Mouse (Mus musculus) limb, embryonic 14.5 days (tissue): Measurements from ENCODE around the gene Olfr109. TPM values are rescaled to one million over a fixed set of nuclear protein-coding genes. Genes with fewer than 3 reads are reported as not detected.

ENCODE experiments used
- ATAC-seq: fragments of 200-750 bp; cut with Nextera tagmentation; 2 replicates; pipeline ENCODE4 v1.8.0; 2017; ENCODE audit warnings: low read depth, moderate number of reproducible peaks, moderate TSS enrichment; ENCODE audit not compliant: low FRiP score
- DNase-seq: peaks from one replicate; pipeline ENCODE4 v3.0.0-alpha.2; 2015; ENCODE audit warnings: low spot score
- H3K27ac ChIP-seq: fragments of 300-500 bp; sonication (generic); replicated peaks from 2 replicates; pipeline ENCODE4 v1.5.1; 2014; ENCODE audit warnings: low read depth, mild to moderate bottlenecking, low read length, moderate library complexity, mixed read lengths
- H3K27me3 ChIP-seq: fragments of 300-500 bp; sonication (generic); 2 replicates; pipeline ENCODE4 v1.6.1; 2014; ENCODE audit warnings: low read length, mixed read lengths; ENCODE audit not compliant: control insufficient read depth, insufficient read depth
- H3K36me3 ChIP-seq: fragments of 300-500 bp; sonication (generic); 2 replicates; pipeline ENCODE4 v1.6.1; 2014; ENCODE audit warnings: mild to moderate bottlenecking, low read length, moderate library complexity, mixed read lengths; ENCODE audit not compliant: control insufficient read depth, insufficient read depth
- H3K4me1 ChIP-seq: fragments of 300-500 bp; sonication (generic); 2 replicates; pipeline ENCODE4 v1.6.1; 2014; ENCODE audit warnings: antibody characterized with exemption, low read length, mixed read lengths; ENCODE audit not compliant: control insufficient read depth, insufficient read depth
- H3K4me2 ChIP-seq: fragments of 300-500 bp; sonication (generic); replicated peaks from 2 replicates; pipeline ENCODE4 v1.6.1; 2014; ENCODE audit warnings: low read depth, mild to moderate bottlenecking, low read length, moderate library complexity; ENCODE audit not compliant: severe bottlenecking
- H3K4me3 ChIP-seq: fragments of 300-500 bp; sonication (generic); replicated peaks from 2 replicates; pipeline ENCODE4 v1.5.1; 2014; ENCODE audit warnings: low read length
- H3K9ac ChIP-seq: fragments of 300-500 bp; sonication (generic); 2 replicates; pipeline ENCODE4 v1.6.1; 2014; ENCODE audit warnings: mild to moderate bottlenecking, low read depth, low read length, moderate library complexity; ENCODE audit not compliant: severe bottlenecking
- H3K9me3 ChIP-seq: fragments of 300-500 bp; sonication (generic); 2 replicates; pipeline ENCODE4 v1.6.1; 2016; ENCODE audit warnings: low read length; ENCODE audit not compliant: control insufficient read depth
- POLR2A ChIP-seq: fragments of 200-500 bp; IDR thresholded peaks from 2 replicates; pipeline ENCODE4 v1.8.0; 2012; ENCODE audit warnings: inconsistent platforms, mild to moderate bottlenecking, moderate library complexity, borderline replicate concordance; ENCODE audit not compliant: insufficient read depth, insufficient read length; ENCODE audit errors: extremely low read depth
- WGBS: fragments of 180-500 bp; shearing (Covaris S2); extraction: QIAGEN DNeasy Blood & Tissue Kit; methylation state at CpG from one replicate; pipeline ENCODE4 v1.1.7; 2014; 5-methylcytosine and 5-hydroxymethylcytosine counted together
- polyA plus RNA-seq, 2 experiments: library from polyadenylated mRNA; depleted of rRNA in 1 of 2; stranded (reverse) in 1 of 2; unstranded in 1 of 2; fragments of >200 nt; fragmentation: Nextera tagmentation in 1 of 2; extraction: Ambion mirVana in 1 of 2; gene quantifications; 2 replicates each; pipeline versions ENCODE4 v1.2.1 to v1.2.3; 2012 to 2014

Olfr109 gene
- polyA plus RNA-seq, 2 experiments, result not detected

GRCm38 (mm10) chr17:37507730-37508129, 49.0 kb downstream of the Olfr109 start, which contains the start of gene Olfr111:
Gene Olfr111, plus strand, starts transcription at chr17:37508030.
- Histone ChIP-seq H3K27ac (no peak within 1 kb of the TSS), H3K27me3 (no peaks in the 10 kb centered on the region), H3K4me2 (no peak within 1 kb of the TSS), H3K4me1 (no peaks in the 10 kb centered on the region), H3K9me3 (no peaks in the 10 kb centered on the region), H3K4me3 (no peak within 1 kb of the TSS), H3K9ac (no peak within 1 kb of the TSS), H3K36me3 (no peaks in the 10 kb centered on the region)
- DNase-seq, result no peak
- no peak for ATAC-seq
- WGBS, result 86% methylated on average over 4 of the region's 4 CpGs
- no peak for TF ChIP-seq POLR2A

Other genes starting within 250 kb of the Olfr109 start
- gene Olfr95, start 245.8 kb upstream of the Olfr109 start, polyA plus RNA-seq (2012; rRNA removed), result not detected in 2 replicates
- gene Olfr95, start 245.8 kb upstream of the Olfr109 start, polyA plus RNA-seq (2014; fragmentation: Nextera tagmentation; extraction: Ambion mirVana), result not detected in 2 replicates
- gene Olfr96, start 238.8 kb upstream of the Olfr109 start, polyA plus RNA-seq (2012; rRNA removed), result not detected in 2 replicates
- not detected in 2 replicates for gene Olfr96, start 238.8 kb upstream of the Olfr109 start, polyA plus RNA-seq (2014; fragmentation: Nextera tagmentation; extraction: Ambion mirVana)
- not detected in 2 replicates for gene Olfr97, start 221.6 kb upstream of the Olfr109 start, polyA plus RNA-seq (2012; rRNA removed)
- gene Olfr97, start 221.6 kb upstream of the Olfr109 start, polyA plus RNA-seq (2014; fragmentation: Nextera tagmentation; extraction: Ambion mirVana), result not detected in 2 replicates
- gene Olfr98, start 195.2 kb upstream of the Olfr109 start, polyA plus RNA-seq (2012; rRNA removed), result not detected in 2 replicates
- gene Olfr98, start 195.2 kb upstream of the Olfr109 start, polyA plus RNA-seq (2014; fragmentation: Nextera tagmentation; extraction: Ambion mirVana), result not detected in 2 replicates
- 1.00 and 1.4 TPM in 2 replicates for gene H2-M3, start 188.7 kb upstream of the Olfr109 start, polyA plus RNA-seq (2012; rRNA removed)
- gene H2-M3, start 188.7 kb upstream of the Olfr109 start, polyA plus RNA-seq (2014; fragmentation: Nextera tagmentation; extraction: Ambion mirVana), result 1.3 and 2.6 TPM in 2 replicates
- not detected in 2 replicates for gene Olfr99, start 175.5 kb upstream of the Olfr109 start, polyA plus RNA-seq (2012; rRNA removed)
- gene Olfr99, start 175.5 kb upstream of the Olfr109 start, polyA plus RNA-seq (2014; fragmentation: Nextera tagmentation; extraction: Ambion mirVana), result not detected in 2 replicates
- gene Olfr101, start 154.6 kb upstream of the Olfr109 start, polyA plus RNA-seq (2012; rRNA removed), result not detected in 2 replicates
- gene Olfr101, start 154.6 kb upstream of the Olfr109 start, polyA plus RNA-seq (2014; fragmentation: Nextera tagmentation; extraction: Ambion mirVana), result not detected in 2 replicates
- gene Olfr102, start 141.9 kb upstream of the Olfr109 start, polyA plus RNA-seq (2012; rRNA removed), result not detected in 2 replicates
- gene Olfr102, start 141.9 kb upstream of the Olfr109 start, polyA plus RNA-seq (2014; fragmentation: Nextera tagmentation; extraction: Ambion mirVana), result not detected in 2 replicates
- not detected in 2 replicates for gene Olfr103, start 119.2 kb upstream of the Olfr109 start, polyA plus RNA-seq (2012; rRNA removed)
- gene Olfr103, start 119.2 kb upstream of the Olfr109 start, polyA plus RNA-seq (2014; fragmentation: Nextera tagmentation; extraction: Ambion mirVana), result not detected in 2 replicates
- not detected in 2 replicates for gene Olfr104-ps, start 99.3 kb upstream of the Olfr109 start, polyA plus RNA-seq (2012; rRNA removed)
- gene Olfr104-ps, start 99.3 kb upstream of the Olfr109 start, polyA plus RNA-seq (2014; fragmentation: Nextera tagmentation; extraction: Ambion mirVana), result not detected in 2 replicates
- gene Olfr105-ps, start 79.9 kb upstream of the Olfr109 start, polyA plus RNA-seq (2012; rRNA removed), result not detected in 2 replicates
- gene Olfr105-ps, start 79.9 kb upstream of the Olfr109 start, polyA plus RNA-seq (2014; fragmentation: Nextera tagmentation; extraction: Ambion mirVana), result not detected in 2 replicates
- not detected in 2 replicates for gene Olfr106-ps, start 68.5 kb upstream of the Olfr109 start, polyA plus RNA-seq (2012; rRNA removed)
- not detected in 2 replicates for gene Olfr106-ps, start 68.5 kb upstream of the Olfr109 start, polyA plus RNA-seq (2014; fragmentation: Nextera tagmentation; extraction: Ambion mirVana)
- gene Olfr107, start 59.7 kb upstream of the Olfr109 start, polyA plus RNA-seq (2012; rRNA removed), result not detected in 2 replicates
- gene Olfr107, start 59.7 kb upstream of the Olfr109 start, polyA plus RNA-seq (2014; fragmentation: Nextera tagmentation; extraction: Ambion mirVana), result not detected in 2 replicates
- gene Olfr108, start 13.4 kb upstream of the Olfr109 start, polyA plus RNA-seq (2012; rRNA removed), result not detected in 2 replicates
- gene Olfr108, start 13.4 kb upstream of the Olfr109 start, polyA plus RNA-seq (2014; fragmentation: Nextera tagmentation; extraction: Ambion mirVana), result not detected in 2 replicates
- 0.06 and 0.13 TPM in 2 replicates for gene H2-M2, start 24.6 kb downstream of the Olfr109 start, polyA plus RNA-seq (2012; rRNA removed)
- 0.21 TPM in 1 of 2 replicates, not detected in the other for gene H2-M2, start 24.6 kb downstream of the Olfr109 start, polyA plus RNA-seq (2014; fragmentation: Nextera tagmentation; extraction: Ambion mirVana)
- not detected in 2 replicates for gene Olfr110, start 33.6 kb downstream of the Olfr109 start, polyA plus RNA-seq (2012; rRNA removed)
- not detected in 2 replicates for gene Olfr110, start 33.6 kb downstream of the Olfr109 start, polyA plus RNA-seq (2014; fragmentation: Nextera tagmentation; extraction: Ambion mirVana)
- 0.09 and 0.28 TPM in 2 replicates for gene Olfr111, start 49.1 kb downstream of the Olfr109 start, polyA plus RNA-seq (2012; rRNA removed)
- gene Olfr111, start 49.1 kb downstream of the Olfr109 start, polyA plus RNA-seq (2014; fragmentation: Nextera tagmentation; extraction: Ambion mirVana), result not detected in 2 replicates
- not detected in 2 replicates for gene Olfr112, start 110.5 kb downstream of the Olfr109 start, polyA plus RNA-seq (2012; rRNA removed)
- not detected in 2 replicates for gene Olfr112, start 110.5 kb downstream of the Olfr109 start, polyA plus RNA-seq (2014; fragmentation: Nextera tagmentation; extraction: Ambion mirVana)
- gene Olfr113, start 118.7 kb downstream of the Olfr109 start, polyA plus RNA-seq (2012; rRNA removed), result not detected in 2 replicates
- not detected in 2 replicates for gene Olfr113, start 118.7 kb downstream of the Olfr109 start, polyA plus RNA-seq (2014; fragmentation: Nextera tagmentation; extraction: Ambion mirVana)
- gene Olfr114, start 133.8 kb downstream of the Olfr109 start, polyA plus RNA-seq (2012; rRNA removed), result not detected in 2 replicates
- not detected in 2 replicates for gene Olfr114, start 133.8 kb downstream of the Olfr109 start, polyA plus RNA-seq (2014; fragmentation: Nextera tagmentation; extraction: Ambion mirVana)
- not detected in 2 replicates for gene Olfr115, start 168.2 kb downstream of the Olfr109 start, polyA plus RNA-seq (2012; rRNA removed)
- not detected in 2 replicates for gene Olfr115, start 168.2 kb downstream of the Olfr109 start, polyA plus RNA-seq (2014; fragmentation: Nextera tagmentation; extraction: Ambion mirVana)
- not detected in 2 replicates for gene Olfr116, start 168.3 kb downstream of the Olfr109 start, polyA plus RNA-seq (2012; rRNA removed)
- not detected in 2 replicates for gene Olfr116, start 168.3 kb downstream of the Olfr109 start, polyA plus RNA-seq (2014; fragmentation: Nextera tagmentation; extraction: Ambion mirVana)
- not detected in 2 replicates for gene Olfr117, start 204.9 kb downstream of the Olfr109 start, polyA plus RNA-seq (2012; rRNA removed)
- not detected in 2 replicates for gene Olfr117, start 204.9 kb downstream of the Olfr109 start, polyA plus RNA-seq (2014; fragmentation: Nextera tagmentation; extraction: Ambion mirVana)
- gene Olfr118, start 208.1 kb downstream of the Olfr109 start, polyA plus RNA-seq (2012; rRNA removed), result not detected in 2 replicates
- not detected in 2 replicates for gene Olfr118, start 208.1 kb downstream of the Olfr109 start, polyA plus RNA-seq (2014; fragmentation: Nextera tagmentation; extraction: Ambion mirVana)
- gene Olfr119, start 237.6 kb downstream of the Olfr109 start, polyA plus RNA-seq (2012; rRNA removed), result not detected in 2 replicates
- gene Olfr119, start 237.6 kb downstream of the Olfr109 start, polyA plus RNA-seq (2014; fragmentation: Nextera tagmentation; extraction: Ambion mirVana), result not detected in 2 replicates